Mouse (Mus musculus) lung, embryonic 14.5 days (tissue): ENCODE results near the gene Adamts9. TPM values are rescaled to one million over a fixed set of nuclear protein-coding genes. Genes with fewer than 3 reads are reported as not detected.

Experiments
- ATAC-seq: fragments of 200-750 bp; cut with Nextera tagmentation; 2 replicates; pipeline ENCODE4 v1.8.0; 2017; ENCODE audit warnings: mild to moderate bottlenecking, moderate TSS enrichment, moderate library complexity; ENCODE audit not compliant: insufficient read depth
- DNase-seq: peaks from one replicate; pipeline ENCODE4 v3.0.0-alpha.2; 2015
- H3K27ac ChIP-seq: fragments of 300-500 bp; sonication (generic); 2 replicates; pipeline ENCODE4 v1.5.1; 2014; ENCODE audit warnings: low read depth, mild to moderate bottlenecking, moderate library complexity
- H3K27me3 ChIP-seq: fragments of 300-500 bp; sonication (generic); 2 replicates; pipeline ENCODE4 v1.6.1; 2014; ENCODE audit warnings: low read length, control low read depth; ENCODE audit not compliant: insufficient read depth
- H3K36me3 ChIP-seq: fragments of 300-500 bp; sonication (generic); 2 replicates; pipeline ENCODE4 v1.6.1; 2014; ENCODE audit warnings: control low read depth; ENCODE audit not compliant: insufficient read depth
- H3K4me1 ChIP-seq: fragments of 300-500 bp; sonication (generic); 2 replicates; pipeline ENCODE4 v1.6.1; 2014; ENCODE audit warnings: antibody characterized with exemption, control low read depth; ENCODE audit not compliant: insufficient read depth
- H3K4me2 ChIP-seq: fragments of 300-500 bp; sonication (generic); 2 replicates; pipeline ENCODE4 v1.6.1; 2014; ENCODE audit warnings: mild to moderate bottlenecking
- H3K4me3 ChIP-seq: fragments of 300-500 bp; sonication (generic); 2 replicates; pipeline ENCODE4 v1.5.1; 2014; ENCODE audit warnings: low read depth, low read length
- H3K9ac ChIP-seq: fragments of 300-500 bp; sonication (generic); 2 replicates; pipeline ENCODE4 v1.6.1; 2014
- H3K9me3 ChIP-seq: fragments of 300-500 bp; sonication (generic); 2 replicates; pipeline ENCODE4 v1.6.1; 2016; ENCODE audit warnings: low read depth, low read length, control low read depth
- CTCF ChIP-seq: IDR thresholded peaks from 2 replicates; pipeline ENCODE4 v1.5.1; 2016; ENCODE audit warnings: antibody characterized with exemption, low read depth
- WGBS: fragments of 180-500 bp; shearing (Covaris S2); extraction: QIAGEN DNeasy Blood & Tissue Kit; methylation state at CpG from one replicate; pipeline ENCODE4 v1.1.7; 2014; 5-methylcytosine and 5-hydroxymethylcytosine counted together
- polyA plus RNA-seq: library from polyadenylated mRNA; unstranded; fragments of >200 nt; fragmentation: Nextera tagmentation; extraction: Ambion mirVana; gene quantifications from 2 replicates; pipeline ENCODE4 v1.2.1, GENCODE M21; 2014

Adamts9 gene
- polyA plus RNA-seq, 1 experiment from 2014 or later = 12.1 TPM

GRCm38 (mm10) chr6:92849208-92849607 is 94.1 kb downstream of the Adamts9 start:
- H3K4me1 ChIP-seq = no peaks in the 10 kb centered on the region
- H3K27ac ChIP-seq = no peak overlapping the region
- no peak for TF ChIP-seq CTCF
- DNase-seq (no peak), ATAC-seq (no peak)
- H3K27me3 ChIP-seq = no peaks in the 10 kb centered on the region
- H3K9ac ChIP-seq = no peak overlapping the region
- H3K4me3 ChIP-seq = no peak overlapping the region
- H3K4me2 ChIP-seq = no peak overlapping the region
- no peaks in the 10 kb centered on the region for H3K9me3 ChIP-seq
- 90% methylated on average over 9 of the region's 9 CpGs for WGBS
- H3K36me3 ChIP-seq = peaks cover 25% of the 10 kb centered on the region

DNA sequence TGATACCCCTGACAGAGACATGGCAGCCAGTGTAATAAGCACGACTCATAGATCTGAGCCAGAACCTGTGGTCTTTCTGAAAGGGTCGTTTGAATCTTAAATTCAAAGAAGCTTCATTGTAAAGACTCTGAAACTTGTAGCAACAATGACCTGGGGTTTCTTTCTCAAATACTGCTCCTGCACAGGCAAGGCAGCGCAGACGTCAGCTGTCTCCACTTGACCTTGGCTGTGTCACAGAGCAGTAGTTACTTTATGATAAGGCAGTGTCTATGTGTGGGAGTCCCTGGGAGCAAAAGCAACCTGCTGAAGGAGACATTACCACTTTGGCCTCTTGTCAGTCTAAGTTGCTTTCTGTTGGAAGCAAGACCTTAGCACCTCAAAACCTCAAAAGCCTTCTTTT is 96.7 kb downstream of the Adamts9 start:
- H3K4me3 ChIP-seq = no peak overlapping the region
- TF ChIP-seq CTCF = no peak
- no peaks in the 10 kb centered on the region for H3K9me3 ChIP-seq
- no peaks in the 10 kb centered on the region for H3K4me1 ChIP-seq
- no peak for DNase-seq
- 61% methylated on average over 4 of the region's 4 CpGs for WGBS
- H3K36me3 ChIP-seq = peaks cover 18% of the 10 kb centered on the region
- no peak overlapping the region for H3K27ac ChIP-seq
- H3K4me2 ChIP-seq = no peak overlapping the region
- H3K27me3 ChIP-seq = no peaks in the 10 kb centered on the region
- H3K9ac ChIP-seq = no peak overlapping the region
- no peak for ATAC-seq

- Histone ChIP-seq H3K4me2 (no peak overlapping the region), H3K27ac (no peak overlapping the region), H3K27me3 (no peaks in the 10 kb centered on the region), H3K9me3 (no peaks in the 10 kb centered on the region), H3K4me1 (no peaks in the 10 kb centered on the region), H3K9ac (no peak overlapping the region), H3K4me3 (no peak overlapping the region), H3K36me3 (peaks cover 18% of the 10 kb centered on the region)
- DNase-seq = no peak
- 64% methylated on average over 8 of the region's 8 CpGs for WGBS
- TF ChIP-seq CTCF = no peak
- ATAC-seq = no peak
Observed at GRCm38 (mm10) chr6:92845898-92846297, 97.4 kb downstream of the Adamts9 start.

- 69% methylated on average over 2 of the region's 2 CpGs for WGBS
Observed at GRCm38 (mm10) chr6:92843474-92843873, 99.8 kb downstream of the Adamts9 start.

GRCm38 (mm10) chr6:92842000-92842399 is 101.3 kb downstream of the Adamts9 start:
- ATAC-seq = no peak
- no peak overlapping the region for H3K4me2 ChIP-seq
- H3K27me3 ChIP-seq = no peaks in the 10 kb centered on the region
- no peaks in the 10 kb centered on the region for H3K4me1 ChIP-seq
- no peak overlapping the region for H3K27ac ChIP-seq
- no peaks in the 10 kb centered on the region for H3K9me3 ChIP-seq
- H3K9ac ChIP-seq = no peak overlapping the region
- WGBS = 15% methylated on average over 2 of the region's 2 CpGs
- TF ChIP-seq CTCF = no peak
- DNase-seq = no peak
- no peak overlapping the region for H3K4me3 ChIP-seq
- H3K36me3 ChIP-seq = 0 out of 2 replicates have a peak, but pooled peaks cover 4% of the 10 kb centered on the region

More at GRCm38 (mm10) chr6:92843474-92843873, 99.8 kb downstream of the Adamts9 start:
- Histone ChIP-seq H3K9ac (no peak overlapping the region), H3K9me3 (no peaks in the 10 kb centered on the region), H3K36me3 (peaks cover 8% of the 10 kb centered on the region), H3K27ac (no peak overlapping the region), H3K4me3 (no peak overlapping the region), H3K4me2 (no peak overlapping the region), H3K4me1 (no peaks in the 10 kb centered on the region), H3K27me3 (no peaks in the 10 kb centered on the region)
- DNase-seq (no peak), ATAC-seq (no peak)
- no peak for TF ChIP-seq CTCF

- Histone ChIP-seq H3K9ac (no peak overlapping the region), H3K4me1 (peaks cover 7% of the 10 kb centered on the region; the same call in 1 of the 2 replicates), H3K27me3 (no peaks in the 10 kb centered on the region), H3K27ac (no peak overlapping the region), H3K36me3 (peaks cover 7% of the 10 kb centered on the region; the same call in 1 of the 2 replicates), H3K9me3 (no peaks in the 10 kb centered on the region), H3K4me3 (no peak overlapping the region), H3K4me2 (no peak overlapping the region)
- TF ChIP-seq CTCF = no peak
- DNase-seq (no peak), ATAC-seq (no peak)
- WGBS = 84% methylated on average over 2 of the region's 2 CpGs
Observed at GRCm38 (mm10) chr6:92831106-92831505, 112.2 kb downstream of the Adamts9 start.

DNA sequence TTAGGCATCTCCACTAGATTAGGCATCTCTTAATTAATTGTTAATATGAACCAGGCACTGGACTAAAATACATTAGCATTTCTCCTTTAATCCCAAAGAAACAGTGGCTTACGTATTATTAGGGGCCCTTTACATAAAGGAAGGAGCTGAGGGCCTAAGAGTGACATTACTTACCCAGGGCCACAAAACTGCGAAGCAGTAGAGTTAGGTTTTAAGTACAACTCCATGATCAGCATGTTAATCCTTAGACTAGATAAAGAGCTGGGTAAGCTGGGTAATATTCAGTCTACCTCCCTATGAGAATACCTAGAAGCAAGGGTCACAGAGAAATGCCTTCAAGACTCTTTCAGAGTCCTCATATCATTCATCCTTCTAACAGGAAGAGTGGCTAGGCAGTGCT is 114.1 kb downstream of the Adamts9 start:
- Histone ChIP-seq H3K27ac (no peak overlapping the region), H3K36me3 (peaks cover 9% of the 10 kb centered on the region; the same call in 1 of the 2 replicates), H3K4me2 (no peak overlapping the region), H3K27me3 (no peaks in the 10 kb centered on the region), H3K9me3 (no peaks in the 10 kb centered on the region), H3K9ac (no peak overlapping the region), H3K4me1 (peaks cover 7% of the 10 kb centered on the region; the same call in 1 of the 2 replicates), H3K4me3 (no peak overlapping the region)
- no peak for ATAC-seq
- 90% methylated on average over 2 of the region's 2 CpGs for WGBS
- TF ChIP-seq CTCF = no peak
- DNase-seq = no peak

DNA sequence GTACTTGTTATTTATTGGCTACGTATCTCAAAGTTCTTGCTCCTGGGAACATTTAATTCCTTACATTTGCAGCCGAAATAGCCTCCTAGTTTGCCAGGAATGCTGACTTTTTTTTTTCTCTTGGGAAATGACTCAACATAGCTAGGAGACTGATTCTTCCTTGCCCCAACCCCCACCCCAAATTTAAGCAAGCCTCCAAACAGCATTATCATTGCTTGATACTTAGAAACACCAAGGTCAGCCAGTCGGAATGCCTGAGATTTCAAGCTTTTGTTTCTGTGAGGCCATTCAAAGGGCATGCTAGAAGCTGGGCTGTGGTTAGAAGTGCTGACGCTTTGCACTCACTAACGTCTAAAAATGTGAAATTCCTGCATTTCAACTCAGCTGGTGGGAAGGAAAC is 115.9 kb downstream of the Adamts9 start:
- H3K4me1 ChIP-seq = peaks cover 7% of the 10 kb centered on the region; the same call in 1 of the 2 replicates
- H3K36me3 ChIP-seq = peaks cover 12% of the 10 kb centered on the region
- 28% methylated on average over 5 of the region's 5 CpGs for WGBS
- H3K9me3 ChIP-seq = no peaks in the 10 kb centered on the region
- H3K9ac ChIP-seq = no peak overlapping the region
- DNase-seq = peak; percentile 38
- H3K27ac ChIP-seq = peak overlapping the region; percentile 38; the same call in 1 of the 2 replicates
- H3K4me2 ChIP-seq = no peak overlapping the region
- H3K4me3 ChIP-seq = no peak overlapping the region
- no peak for ATAC-seq
- no peak for TF ChIP-seq CTCF
- H3K27me3 ChIP-seq = no peaks in the 10 kb centered on the region
